Mouse (Mus musculus) brain, embryonic 14.5 days (tissue): ENCODE data around the gene Ehhadh.

Source experiments
- CTCF ChIP-seq: fragments of 200-500 bp; IDR thresholded peaks from 2 replicates; pipeline ENCODE4 v1.5.1; 2012; ENCODE audit warnings: inconsistent platforms, mild to moderate bottlenecking, moderate library complexity, borderline replicate concordance; ENCODE audit not compliant: insufficient read depth, insufficient read length; ENCODE audit errors: extremely low read depth
- POLR2A ChIP-seq: fragments of 200-500 bp; IDR thresholded peaks from 2 replicates; pipeline ENCODE4 v1.6.1; 2012; ENCODE audit warnings: mild to moderate bottlenecking, inconsistent platforms, borderline replicate concordance; ENCODE audit not compliant: poor library complexity, insufficient read depth, insufficient read length, severe bottlenecking; ENCODE audit errors: extremely low read depth

DNA sequence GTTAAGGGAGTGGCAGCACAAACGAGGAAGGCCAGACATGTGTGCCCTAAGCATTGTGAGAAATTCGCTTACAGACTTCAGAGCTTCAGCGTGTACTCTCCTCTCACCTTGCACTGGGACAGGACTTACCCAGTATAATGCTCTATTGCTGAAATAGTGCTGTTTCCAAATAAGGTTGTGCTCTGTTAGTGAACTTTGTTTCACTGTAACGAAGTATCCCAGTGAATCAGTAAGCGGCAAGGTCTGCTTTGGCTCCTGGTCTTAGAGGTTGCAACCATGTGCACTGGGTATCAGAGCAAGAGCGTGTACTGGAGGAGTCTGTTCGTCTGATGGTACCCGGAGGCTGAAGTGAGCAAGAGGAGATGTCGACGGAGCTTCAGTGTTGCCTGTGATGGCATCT lies 46.4 kb upstream of the Ehhadh start:
- no peak for TF ChIP-seq CTCF
- TF ChIP-seq POLR2A: no peak
